In the genomic region with DNA sequence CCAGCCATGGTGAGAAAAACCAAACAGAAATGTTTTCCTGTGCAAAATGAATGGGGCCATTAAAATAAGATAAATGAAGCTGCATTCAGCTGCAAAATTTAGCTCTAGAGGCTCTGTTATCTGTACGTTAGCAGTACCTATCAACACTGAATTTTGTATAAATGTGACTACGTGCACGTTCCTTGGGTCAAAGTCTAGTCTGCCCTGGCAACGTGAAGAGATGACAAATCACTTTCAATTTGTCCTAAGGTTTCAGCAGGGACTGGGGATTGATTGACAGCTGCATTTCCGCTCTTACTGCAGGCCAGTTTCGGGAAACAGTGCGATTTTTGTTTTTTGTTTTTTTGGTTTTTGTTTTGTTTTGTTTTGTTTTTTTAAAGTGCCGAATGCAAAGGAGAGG, we compare ENCODE assay signal across 22 mouse cellular contexts.
DNase-seq lines count a peak whose midpoint lies in the region; ATAC-seq and TF ChIP-seq lines count a peak whose summit lies in the region.
"Had no signal": no experiment of that assay in that cellular context is flagged by ENCODE, and none has a peak within 500 bp of the region (broad histone marks: within the 10 kb centered on the region; RNA-seq: fewer than 3 reads in every experiment).

No protein-coding gene starts in this region.

- H3K27me3 ChIP-seq in liver, adult 2 months (ENCODE audit: control insufficient read depth, insufficient read depth, low read length), result no peaks in the 10 kb centered on the region
- no peaks in the 10 kb centered on the region for H3K27me3 ChIP-seq in liver, embryonic 11.5 days (replicated peaks; ENCODE audit: control insufficient read depth, insufficient read depth, low read length)
- H3K27me3 ChIP-seq in intestine, embryonic 15.5 days (replicated peaks), result no peaks in the 10 kb centered on the region
- H3K27me3 ChIP-seq in intestine, embryonic 16.5 days (replicated peaks; ENCODE audit: control insufficient read depth, insufficient read depth, low read length), result no peaks in the 10 kb centered on the region
- no peaks in the 10 kb centered on the region for H3K27me3 ChIP-seq in intestine, postnatal 0 days (replicated peaks; ENCODE audit: control insufficient read depth, insufficient read depth, low read length)
- H3K27me3 ChIP-seq: CH12.LX, Patski had no signal

- no peaks in the 10 kb centered on the region for H3K9me3 ChIP-seq in liver, embryonic 11.5 days (ENCODE audit: control insufficient read depth, low read length)
- no peaks in the 10 kb centered on the region for H3K9me3 ChIP-seq in intestine, embryonic 15.5 days
- H3K9me3 ChIP-seq in intestine, embryonic 16.5 days (ENCODE audit: control insufficient read depth, low read length), result no peaks in the 10 kb centered on the region
- H3K9me3 ChIP-seq in intestine, postnatal 0 days (ENCODE audit: control insufficient read depth), result no peaks in the 10 kb centered on the region
- H3K9me3 ChIP-seq: G1E had no signal

- peak; percentile 87 for DNase-seq in liver, adult 2 months (ENCODE audit: extremely low read depth, low read depth, low spot score)
- no peak for DNase-seq in liver, embryonic 11.5 days (ENCODE audit: low spot score)
- DNase-seq in left cerebral cortex, adult 11 months (ENCODE audit: low spot score), result no peak
- no peak for DNase-seq in thymus, postnatal 10 days (ENCODE audit: low spot score in 2 of 2)
- DNase-seq in retina, embryonic 14.5 days (ENCODE audit: low spot score), result no peak
- DNase-seq: adrenal gland, adult 2 months; adrenal gland, adult 8-10 months; adrenal gland, postnatal 10 days; adrenal gland, postnatal 14 days; adrenal gland, postnatal 25 days; adrenal gland, postnatal 36 days; B cell, adult 2 months; cerebellum, adult 11 months; cerebellum, adult 11-12 months had no signal

- H3K79me2 ChIP-seq in liver, adult 2 months (ENCODE audit: control insufficient read depth, insufficient read depth, low read length), result no peaks in the 10 kb centered on the region

- no peaks in the 10 kb centered on the region for H3K36me3 ChIP-seq in liver, adult 2 months (ENCODE audit: control insufficient read depth, insufficient read depth, low read length)
- no peaks in the 10 kb centered on the region for H3K36me3 ChIP-seq in liver, embryonic 11.5 days (ENCODE audit: control insufficient read depth, insufficient read depth, low read length)
- H3K36me3 ChIP-seq in intestine, embryonic 15.5 days, result no peaks in the 10 kb centered on the region
- H3K36me3 ChIP-seq in intestine, embryonic 16.5 days (ENCODE audit: control insufficient read depth, insufficient read depth, low read length), result no peaks in the 10 kb centered on the region
- H3K36me3 ChIP-seq in intestine, postnatal 0 days (ENCODE audit: control insufficient read depth, insufficient read depth), result no peaks in the 10 kb centered on the region
- H3K36me3 ChIP-seq: G1E had no signal

- no peak overlapping the region for H3K4me2 ChIP-seq in liver, embryonic 11.5 days
- H3K4me2 ChIP-seq in intestine, embryonic 15.5 days (replicated peaks), result no peak overlapping the region
- H3K4me2 ChIP-seq in intestine, embryonic 16.5 days (ENCODE audit: low read depth, low read length), result 0 out of 2 replicates have a peak overlapping the region, but pooled peaks have one; percentile 21
- H3K4me2 ChIP-seq in intestine, postnatal 0 days (replicated peaks; ENCODE audit: low read depth), result peak overlapping the region; percentile 14; the same call in 1 of the 2 replicates

- 0 out of 2 replicates have a peak, but pooled peaks cover 1% of the 10 kb centered on the region for H3K4me1 ChIP-seq in liver, adult 2 months (ENCODE audit: control insufficient read depth, insufficient read depth, low read length)
- H3K4me1 ChIP-seq in liver, embryonic 11.5 days (replicated peaks; ENCODE audit: control insufficient read depth, insufficient read depth, low read length), result no peaks in the 10 kb centered on the region; the same call in 1 of the 2 replicates
- no peaks in the 10 kb centered on the region for H3K4me1 ChIP-seq in intestine, embryonic 15.5 days (replicated peaks)
- H3K4me1 ChIP-seq in intestine, embryonic 16.5 days (ENCODE audit: control insufficient read depth, insufficient read depth, low read length), result peaks cover 5% of the 10 kb centered on the region; the same call in 1 of the 2 replicates
- no peaks in the 10 kb centered on the region for H3K4me1 ChIP-seq in intestine, postnatal 0 days (replicated peaks; ENCODE audit: control insufficient read depth, insufficient read depth, low read length)

- peak overlapping the region; percentile 29; the same call in 1 of the 2 replicates for H3K9ac ChIP-seq in liver, adult 2 months (ENCODE audit: low read depth, low read length)
- H3K9ac ChIP-seq in liver, embryonic 11.5 days (ENCODE audit: low read depth, low read length), result no peak overlapping the region
- H3K9ac ChIP-seq in intestine, embryonic 15.5 days, result no peak overlapping the region
- H3K9ac ChIP-seq in intestine, embryonic 16.5 days (ENCODE audit: low read depth, low read length), result no peak overlapping the region
- no peak overlapping the region for H3K9ac ChIP-seq in intestine, postnatal 0 days (ENCODE audit: low read depth, low read length)

- no peak for TF ChIP-seq POLR2A in liver, adult 2 months (IDR thresholded peaks at IDR 0.05; ENCODE audit: extremely low read depth, insufficient read depth, low read length)

- TF ChIP-seq CTCF in liver, adult 2 months (IDR thresholded peaks at IDR 0.05; ENCODE audit: low read depth, low read length), result no peak
- no peak for TF ChIP-seq CTCF in intestine, postnatal 0 days (IDR thresholded peaks at IDR 0.05; ENCODE audit: low read depth)

- H3K27ac ChIP-seq in liver, adult 2 months (replicated peaks; ENCODE audit: insufficient read depth, low read depth, low read length), result peak overlapping the region; percentile 60
- H3K27ac ChIP-seq in liver, embryonic 11.5 days (ENCODE audit: low read depth, low read length), result no peak overlapping the region
- H3K27ac ChIP-seq in intestine, embryonic 15.5 days, result no peak overlapping the region
- no peak overlapping the region for H3K27ac ChIP-seq in intestine, embryonic 16.5 days (ENCODE audit: low read length)
- H3K27ac ChIP-seq in intestine, postnatal 0 days (ENCODE audit: low read depth, low read length), result no peak overlapping the region

- WGBS in liver, adult 2 months, result 23% methylated on average over 8 of the region's 8 CpGs
- WGBS in liver, embryonic 11.5 days, result 63% methylated on average over 8 of the region's 8 CpGs
- 58% methylated on average over 8 of the region's 8 CpGs for WGBS in intestine, embryonic 15.5 days
- WGBS in intestine, embryonic 16.5 days, result 61% methylated on average over 8 of the region's 8 CpGs
- WGBS in intestine, postnatal 0 days, result 50% methylated on average over 8 of the region's 8 CpGs

- no peak for ATAC-seq in liver, embryonic 11.5 days (replicated peaks; ENCODE audit: low FRiP score)
- peak; percentile 71 for ATAC-seq in intestine, embryonic 15.5 days
- ATAC-seq in intestine, embryonic 16.5 days, result peak; percentile 76
- ATAC-seq in intestine, postnatal 0 days, result 0 out of 2 replicates have a peak, but pooled peaks have one; percentile 60
- ATAC-seq: activated CD4-positive, CD25-positive, alpha-beta regulatory T cell, adult 4 months; CD4-positive, CD25-positive, alpha-beta regulatory T cell, adult 4 months; Patski had no signal

- no peak overlapping the region for H3K4me3 ChIP-seq in liver, adult 2 months (ENCODE audit: insufficient read depth, low read depth, low read length)
- no peak overlapping the region for H3K4me3 ChIP-seq in liver, embryonic 11.5 days (ENCODE audit: low read depth, low read length)
- no peak overlapping the region for H3K4me3 ChIP-seq in intestine, embryonic 15.5 days (replicated peaks)
- no peak overlapping the region for H3K4me3 ChIP-seq in intestine, embryonic 16.5 days (ENCODE audit: low read length)
- no peak overlapping the region for H3K4me3 ChIP-seq in intestine, postnatal 0 days (ENCODE audit: low read depth, low read length)

Comparison
In these comparisons a context has a peak if more than half of its experiments do, and no peak if none do; other contexts are left out.
1. H3K4me2 ChIP-seq: peak in intestine, embryonic 16.5 days (single experiment) and intestine, postnatal 0 days (single experiment); none in liver, embryonic 11.5 days (single experiment) and intestine, embryonic 15.5 days (single experiment).